Mouse (Mus musculus) hindbrain, embryonic 14.5 days (tissue): ENCODE results near the gene Zkscan16. TPM values are rescaled to one million over a fixed set of nuclear protein-coding genes. Genes with fewer than 3 reads are reported as not detected.
A peak's percentile ranks its signal among the peaks of the same experiment; 100 is the strongest.

Source experiments
- ATAC-seq: fragments of 200-750 bp; cut with Nextera tagmentation; 2 replicates; pipeline ENCODE4 v1.8.0; 2017; ENCODE audit warnings: moderate number of reproducible peaks, mild to moderate bottlenecking, moderate TSS enrichment, moderate library complexity; ENCODE audit not compliant: low FRiP score
- DNase-seq: peaks from one replicate; pipeline ENCODE4 v3.0.0-alpha.2; 2015; ENCODE audit warnings: low spot score
- H3K27ac ChIP-seq: fragments of 300-500 bp; sonication (generic); 2 replicates; pipeline ENCODE4 v1.5.1; 2014; ENCODE audit warnings: mild to moderate bottlenecking, moderate library complexity
- H3K27me3 ChIP-seq: fragments of 300-500 bp; sonication (generic); 2 replicates; pipeline ENCODE4 v1.6.1; 2014; ENCODE audit warnings: mild to moderate bottlenecking, low read length, mixed read lengths; ENCODE audit not compliant: control insufficient read depth, insufficient read depth
- H3K36me3 ChIP-seq: fragments of 300-500 bp; sonication (generic); replicated peaks from 2 replicates; pipeline ENCODE4 v1.6.1; 2014; ENCODE audit not compliant: control insufficient read depth, insufficient read depth
- H3K4me1 ChIP-seq: fragments of 300-500 bp; sonication (generic); replicated peaks from 2 replicates; pipeline ENCODE4 v1.6.1; 2014; ENCODE audit warnings: antibody characterized with exemption, low read length, mixed read lengths; ENCODE audit not compliant: control insufficient read depth, insufficient read depth
- H3K4me2 ChIP-seq: fragments of 300-500 bp; sonication (generic); replicated peaks from 2 replicates; pipeline ENCODE4 v1.6.1; 2014; ENCODE audit warnings: mild to moderate bottlenecking, moderate library complexity
- H3K4me3 ChIP-seq: fragments of 300-500 bp; sonication (generic); replicated peaks from 2 replicates; pipeline ENCODE4 v1.5.1; 2014; ENCODE audit warnings: mild to moderate bottlenecking, low read length
- H3K9ac ChIP-seq: fragments of 300-500 bp; sonication (generic); 2 replicates; pipeline ENCODE4 v1.6.1; 2014
- H3K9me3 ChIP-seq: fragments of 300-500 bp; sonication (generic); 2 replicates; pipeline ENCODE4 v1.6.1; 2016; ENCODE audit warnings: low read length; ENCODE audit not compliant: control insufficient read depth
- WGBS: fragments of 180-500 bp; shearing (Covaris S2); extraction: QIAGEN DNeasy Blood & Tissue Kit; methylation state at CpG from one replicate; pipeline ENCODE4 v1.1.7; 2014; 5-methylcytosine and 5-hydroxymethylcytosine counted together
- polyA plus RNA-seq: library from polyadenylated mRNA; unstranded; fragments of >200 nt; fragmentation: Nextera tagmentation; extraction: Ambion mirVana; gene quantifications from 2 replicates; pipeline ENCODE4 v1.2.1, GENCODE M21; 2014

The Zkscan16 gene
- polyA plus RNA-seq, 1 experiment from 2014 or later = 2.8 TPM

DNA sequence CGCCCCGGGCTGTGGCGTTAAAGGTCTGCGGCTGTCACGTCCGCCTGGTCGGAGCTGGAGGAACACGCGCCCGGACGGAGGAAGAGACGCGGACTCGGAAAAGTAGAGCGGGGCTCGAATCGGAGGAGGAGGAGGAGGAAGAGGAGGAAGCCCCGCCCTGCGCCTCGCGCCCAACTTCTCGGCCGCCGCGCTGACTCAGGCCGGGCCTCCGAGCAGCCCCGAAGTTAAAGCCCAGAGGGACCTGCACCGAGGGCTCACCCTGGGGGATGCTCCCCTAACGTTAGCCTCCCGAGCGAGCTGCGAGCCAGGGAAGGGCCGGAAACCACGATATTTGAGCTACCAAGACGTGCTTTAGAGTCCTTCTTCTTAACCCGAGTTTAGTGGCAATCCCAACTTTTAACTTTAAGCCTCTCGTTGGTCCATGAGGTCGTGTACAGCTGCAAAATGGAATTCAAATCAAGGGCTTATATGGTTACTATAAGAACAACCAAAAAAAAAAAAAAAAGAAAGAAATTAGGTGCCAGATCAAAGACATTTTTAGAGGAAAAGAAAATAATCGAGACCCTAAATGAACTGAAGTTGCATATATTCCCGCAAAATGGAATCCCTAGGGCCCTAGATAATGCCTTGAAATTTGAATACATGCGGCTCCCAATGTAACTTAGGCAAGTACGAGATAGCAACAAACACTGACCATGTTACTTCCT, 30.6 kb upstream of the Zkscan16 start, which contains the start of gene Ecpas:
TSS of gene Ecpas (minus strand) at position 121 of the 707 bp plus-strand sequence.
- Histone ChIP-seq H3K27me3 (no peaks in the 10 kb centered on the region), H3K9me3 (no peaks in the 10 kb centered on the region), H3K9ac (peak within 1 kb of the TSS; percentile 95), H3K4me3 (peak within 1 kb of the TSS; percentile 96), H3K4me2 (peak within 1 kb of the TSS; percentile 77), H3K27ac (peak within 1 kb of the TSS; percentile 99), H3K36me3 (no peaks in the 10 kb centered on the region), H3K4me1 (peaks cover 14% of the 10 kb centered on the region)
- 3% methylated on average over 42 of the region's 43 CpGs for WGBS
- DNase-seq (peak; percentile 62), ATAC-seq (no peak; the same call in 1 of the 2 replicates)

DNA sequence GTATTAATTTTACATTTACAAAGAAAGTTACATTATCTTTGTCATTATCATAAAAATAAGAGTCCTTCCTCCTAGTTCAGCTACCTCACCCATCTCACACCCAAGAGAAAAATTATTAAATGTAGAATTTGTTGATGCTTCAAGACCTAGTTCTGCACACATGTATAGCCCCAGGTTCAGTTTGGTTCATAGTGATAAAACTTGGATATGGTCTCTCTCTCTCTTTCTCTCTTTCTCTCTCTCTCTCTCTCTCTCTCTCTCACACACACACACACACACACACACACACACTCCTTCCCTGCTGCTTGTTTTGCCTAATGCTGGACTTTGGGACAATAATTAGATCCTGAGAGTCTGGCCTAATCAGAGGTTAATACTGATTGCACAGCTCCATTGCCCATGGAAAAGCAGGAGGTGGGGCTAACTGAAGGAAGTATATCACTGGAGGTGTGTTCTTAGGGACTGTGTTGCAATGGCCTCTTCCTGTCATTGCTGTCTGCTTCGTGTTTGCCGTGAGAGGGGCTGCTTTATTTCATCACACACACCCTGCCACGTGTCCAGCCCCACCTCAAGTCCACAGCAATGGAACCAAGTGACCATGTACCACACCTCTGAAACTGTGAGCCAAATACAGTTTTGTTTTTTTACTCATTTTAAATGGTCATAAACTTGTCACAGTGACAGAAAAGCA, 29.9 kb upstream of the Zkscan16 start:
- 42% methylated on average over 3 of the region's 3 CpGs for WGBS
- Histone ChIP-seq H3K27me3 (no peaks in the 10 kb centered on the region), H3K27ac (0 out of 2 replicates have a peak overlapping the region, but pooled peaks have one; percentile 99), H3K4me1 (peaks cover 14% of the 10 kb centered on the region), H3K9me3 (no peaks in the 10 kb centered on the region), H3K4me2 (peak overlapping the region; percentile 77), H3K4me3 (peak overlapping the region; percentile 96), H3K9ac (0 out of 2 replicates have a peak overlapping the region, but pooled peaks have one; percentile 95), H3K36me3 (no peaks in the 10 kb centered on the region)
- no peak for DNase-seq
- ATAC-seq = no peak

DNA sequence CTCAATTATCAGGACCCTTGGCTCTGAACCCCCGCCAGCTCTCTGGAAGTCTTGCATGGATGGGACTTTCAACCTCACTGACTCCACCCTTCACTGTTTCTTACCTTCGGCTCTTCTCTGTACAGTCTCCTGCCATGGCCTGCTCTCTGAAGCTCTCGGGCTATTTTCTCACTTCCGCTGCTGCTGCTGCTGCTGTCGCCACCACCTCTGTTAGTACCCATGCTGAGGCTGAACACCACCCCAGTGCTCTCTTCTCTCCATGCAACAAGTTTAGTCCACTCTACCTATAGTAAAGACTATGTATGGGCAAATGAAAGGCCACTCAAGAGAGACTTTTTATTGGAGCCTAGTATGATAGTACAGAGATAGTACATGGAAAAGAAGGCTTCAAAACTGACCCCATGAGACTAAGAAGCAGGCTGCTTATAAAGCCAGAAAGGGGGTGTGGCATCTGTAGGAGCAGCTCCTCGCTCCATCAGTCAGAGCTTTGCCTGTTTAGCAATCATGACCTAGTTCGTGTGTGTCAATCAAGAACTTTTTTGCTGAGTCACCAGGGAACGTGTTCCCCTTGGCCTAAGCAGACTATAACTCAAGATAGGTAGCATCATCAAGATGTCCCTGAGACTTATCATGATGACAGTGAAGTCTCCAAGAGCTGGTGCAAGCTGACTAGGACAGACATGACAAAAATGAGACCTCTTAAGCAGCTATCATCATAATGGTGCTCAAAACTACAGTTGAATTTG, 28.2 kb upstream of the Zkscan16 start:
- 78% methylated on average over 8 of the region's 8 CpGs for WGBS
- ATAC-seq (no peak), DNase-seq (no peak)
- Histone ChIP-seq H3K4me3 (no peak overlapping the region), H3K4me2 (no peak overlapping the region), H3K27ac (no peak overlapping the region), H3K27me3 (no peaks in the 10 kb centered on the region), H3K36me3 (no peaks in the 10 kb centered on the region), H3K9ac (no peak overlapping the region), H3K9me3 (no peaks in the 10 kb centered on the region), H3K4me1 (peaks cover 11% of the 10 kb centered on the region)

DNA sequence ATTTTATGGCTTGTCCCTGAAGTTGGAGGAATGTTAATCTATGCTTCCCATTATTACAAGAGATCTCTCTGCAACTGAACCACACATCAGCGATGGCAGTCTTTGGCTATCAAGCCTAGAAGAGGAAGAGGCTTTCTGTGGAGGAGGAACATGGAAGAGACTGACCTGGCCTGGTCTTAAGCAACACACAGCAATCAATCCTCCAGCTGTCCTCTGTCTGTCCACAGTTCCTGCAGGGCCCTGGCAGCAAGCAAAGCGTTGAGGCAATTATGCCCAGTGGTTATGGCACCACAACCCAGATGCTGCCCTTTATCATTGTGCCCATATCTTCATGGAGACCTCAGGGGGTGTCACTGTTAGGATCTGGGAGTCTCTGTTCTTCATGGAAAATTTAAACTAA, 19.5 kb upstream of the Zkscan16 start:
- Histone ChIP-seq H3K9me3 (peaks cover 14% of the 10 kb centered on the region), H3K27ac (no peak overlapping the region), H3K4me3 (no peak overlapping the region), H3K27me3 (no peaks in the 10 kb centered on the region), H3K4me1 (no peaks in the 10 kb centered on the region), H3K36me3 (no peaks in the 10 kb centered on the region), H3K9ac (no peak overlapping the region), H3K4me2 (no peak overlapping the region)
- DNase-seq (no peak), ATAC-seq (no peak)
- WGBS = 85% methylated on average over 2 of the region's 2 CpGs

DNA sequence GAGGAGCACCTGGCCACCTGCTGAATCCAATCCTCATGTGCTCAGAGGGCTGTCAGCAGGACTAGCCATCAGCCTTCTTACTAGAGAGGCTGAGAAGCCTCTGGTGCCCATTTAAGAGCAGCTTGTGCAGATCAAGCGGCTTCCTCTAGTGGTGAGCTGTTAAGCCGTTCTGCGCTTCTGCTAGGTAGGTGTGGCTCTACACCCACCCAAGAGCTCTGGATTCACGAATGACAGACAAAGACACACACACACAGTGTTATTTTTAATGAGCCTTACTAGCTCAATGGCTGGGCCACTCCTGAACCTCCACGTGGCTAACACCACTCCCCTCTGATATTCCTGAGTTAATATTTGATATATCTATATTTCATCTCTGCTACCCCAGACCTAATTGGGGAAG, 17.8 kb upstream of the Zkscan16 start:
- H3K4me2 ChIP-seq = no peak overlapping the region
- H3K9me3 ChIP-seq = peaks cover 14% of the 10 kb centered on the region
- DNase-seq (no peak), ATAC-seq (no peak)
- H3K9ac ChIP-seq = no peak overlapping the region
- no peak overlapping the region for H3K27ac ChIP-seq
- 58% methylated on average over 5 of the region's 5 CpGs for WGBS
- H3K4me1 ChIP-seq = no peaks in the 10 kb centered on the region
- H3K4me3 ChIP-seq = no peak overlapping the region
- no peaks in the 10 kb centered on the region for H3K36me3 ChIP-seq
- no peaks in the 10 kb centered on the region for H3K27me3 ChIP-seq

DNA sequence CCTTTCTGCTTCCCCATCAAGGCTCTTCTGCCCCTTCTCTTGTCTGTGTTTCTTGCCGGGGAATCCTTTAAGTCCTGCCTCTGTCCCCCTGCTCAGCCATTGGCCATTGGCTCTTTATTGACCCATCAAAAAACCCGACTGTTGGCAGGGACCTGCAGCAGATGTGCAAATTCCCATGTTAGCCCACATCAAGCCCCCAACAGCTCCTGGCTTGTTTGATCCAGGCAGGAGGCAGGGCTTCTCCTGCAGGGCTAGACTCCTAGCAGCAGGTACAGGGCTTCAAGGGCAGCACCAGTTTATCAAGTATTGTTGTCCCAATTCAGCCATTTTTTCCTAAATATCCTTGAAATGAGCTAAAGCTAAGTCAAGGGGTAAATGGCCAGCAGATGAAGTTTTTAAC, 17.3 kb upstream of the Zkscan16 start:
- no peak for DNase-seq
- Histone ChIP-seq H3K9me3 (peaks cover 14% of the 10 kb centered on the region), H3K4me2 (no peak overlapping the region), H3K9ac (no peak overlapping the region), H3K4me3 (no peak overlapping the region), H3K4me1 (no peaks in the 10 kb centered on the region), H3K36me3 (no peaks in the 10 kb centered on the region), H3K27me3 (no peaks in the 10 kb centered on the region), H3K27ac (no peak overlapping the region)
- 27% methylated on average over 2 of the region's 2 CpGs for WGBS
- no peak for ATAC-seq

DNA sequence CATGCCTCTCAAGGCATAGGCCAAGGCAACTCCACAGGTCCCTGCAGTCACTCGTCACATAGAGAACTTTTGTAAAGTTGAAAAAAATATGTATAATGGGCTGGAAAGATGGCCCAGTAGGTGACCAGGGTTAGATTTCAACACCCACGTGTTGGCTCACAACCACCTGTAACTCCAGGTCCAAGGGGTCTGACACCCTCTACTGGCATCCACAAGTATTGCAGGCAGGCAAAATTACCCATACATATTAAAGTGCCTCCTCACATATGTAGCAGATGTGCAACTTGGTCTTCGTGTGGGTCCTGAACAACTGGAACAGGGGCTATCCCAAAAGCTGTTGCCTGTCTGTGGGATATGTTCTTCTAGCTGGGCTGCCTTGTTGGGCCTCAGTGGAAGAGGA, 15.8 kb upstream of the Zkscan16 start:
- H3K4me3 ChIP-seq = no peak overlapping the region
- H3K27ac ChIP-seq = no peak overlapping the region
- 69% methylated on average over 3 of the region's 3 CpGs for WGBS
- no peaks in the 10 kb centered on the region for H3K27me3 ChIP-seq
- no peak for DNase-seq
- peaks cover 14% of the 10 kb centered on the region for H3K9me3 ChIP-seq
- no peaks in the 10 kb centered on the region for H3K4me1 ChIP-seq
- no peak overlapping the region for H3K4me2 ChIP-seq
- no peak overlapping the region for H3K9ac ChIP-seq
- no peak for ATAC-seq
- H3K36me3 ChIP-seq = no peaks in the 10 kb centered on the region

DNA sequence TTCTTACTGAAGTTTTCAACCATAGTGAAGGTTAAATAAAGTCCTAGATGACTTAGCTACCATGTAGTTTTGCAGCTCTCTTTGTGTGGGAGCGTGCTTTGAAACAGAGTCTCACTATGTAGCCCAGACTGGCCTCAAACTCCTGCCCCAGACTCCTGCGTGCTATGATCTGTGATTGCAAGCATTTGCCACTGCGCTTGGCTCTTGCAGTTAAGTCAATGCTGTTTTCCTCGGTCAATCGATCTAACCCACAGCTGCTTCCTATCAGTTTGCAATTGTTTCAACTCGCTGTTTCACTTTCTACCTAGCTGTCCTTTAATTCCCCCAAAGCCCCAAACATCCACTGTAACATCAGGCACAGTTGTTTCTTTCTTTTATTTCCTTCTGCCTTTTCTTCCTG, 10.9 kb upstream of the Zkscan16 start:
- Histone ChIP-seq H3K27me3 (no peaks in the 10 kb centered on the region), H3K27ac (no peak overlapping the region), H3K4me1 (no peaks in the 10 kb centered on the region), H3K4me2 (no peak overlapping the region), H3K9ac (no peak overlapping the region), H3K36me3 (no peaks in the 10 kb centered on the region), H3K9me3 (no peaks in the 10 kb centered on the region), H3K4me3 (no peak overlapping the region)
- DNase-seq (no peak), ATAC-seq (no peak)
- WGBS = 89% methylated on average over 6 of the region's 6 CpGs

DNA sequence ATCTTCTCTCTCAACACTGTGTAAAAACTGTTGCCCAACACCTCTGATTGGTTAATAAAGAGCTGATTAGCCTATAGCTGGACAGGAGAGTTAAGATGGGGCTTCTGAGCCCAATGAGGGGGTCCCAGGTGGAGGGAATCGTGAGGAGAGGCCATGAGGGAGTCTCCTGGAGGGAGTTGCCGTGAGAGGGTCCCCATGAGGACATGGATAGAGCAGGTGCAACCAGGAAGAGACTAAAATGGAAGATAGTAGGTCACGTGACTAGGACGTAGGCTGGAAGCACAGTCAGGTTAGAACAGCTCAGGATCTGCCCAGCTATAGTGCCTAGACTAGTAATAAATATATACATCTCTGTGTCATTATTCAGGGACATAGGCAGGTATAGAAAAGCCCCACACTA, 9.1 kb upstream of the Zkscan16 start:
- Histone ChIP-seq H3K4me1 (no peaks in the 10 kb centered on the region), H3K27ac (no peak overlapping the region), H3K4me2 (no peak overlapping the region), H3K9ac (no peak overlapping the region), H3K4me3 (no peak overlapping the region), H3K27me3 (no peaks in the 10 kb centered on the region), H3K36me3 (no peaks in the 10 kb centered on the region), H3K9me3 (no peaks in the 10 kb centered on the region)
- 89% methylated on average over 4 of the region's 4 CpGs for WGBS
- DNase-seq (no peak), ATAC-seq (no peak)
